Mouse (Mus musculus): ENCODE data around the gene Impad1. TPM values are rescaled to one million over a fixed set of nuclear protein-coding genes. Genes with fewer than 3 reads are reported as not detected.
A peak's percentile ranks its signal among the peaks of the same experiment; 100 is the strongest.

Gene Impad1
- polyA plus RNA-seq, 1 experiment from 2014 or later, result 60.6 TPM

DNA sequence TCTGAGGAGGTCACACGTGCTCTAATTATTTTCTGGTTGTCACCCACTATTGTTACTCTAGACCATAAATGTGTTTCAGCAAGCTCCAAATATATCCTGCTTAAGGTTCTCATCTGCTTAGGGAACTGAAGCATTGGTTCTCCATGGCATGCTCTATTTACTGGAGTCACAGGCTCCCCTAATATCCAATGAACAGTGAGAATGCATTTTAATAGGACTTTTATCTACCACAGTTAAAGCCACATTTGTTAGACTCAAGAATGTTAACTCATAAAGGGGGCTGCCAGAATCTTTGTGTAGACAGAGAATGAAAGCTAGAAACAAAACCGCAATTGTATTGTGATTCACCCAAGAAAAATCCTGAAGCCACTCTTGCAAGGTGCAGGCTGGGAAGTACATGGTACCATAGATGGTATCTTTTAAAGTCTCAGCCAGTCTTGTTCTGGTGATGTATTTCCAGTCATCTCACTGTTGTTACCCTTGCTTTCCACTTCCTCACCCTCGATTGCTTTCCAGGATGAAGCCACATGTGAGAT, 66.8 kb downstream of the Impad1 start:
- Histone ChIP-seq H3K27me3 (ENCODE audit: control insufficient read depth, insufficient read depth, low read length) (no peaks in the 10 kb centered on the region), H3K9me3 (ENCODE audit: control insufficient read depth, low read depth, low read length) (no peaks in the 10 kb centered on the region), H3K4me1 (ENCODE audit: control insufficient read depth, insufficient read depth, low read length) (no peaks in the 10 kb centered on the region), H3K27ac (ENCODE audit: low read length) (no peak overlapping the region), H3K4me3 (ENCODE audit: low read depth, low read length) (no peak overlapping the region), H3K9ac (replicated peaks; ENCODE audit: low read depth, low read length) (no peak overlapping the region), H3K36me3 (ENCODE audit: control insufficient read depth, insufficient read depth, low read length) (no peaks in the 10 kb centered on the region), H3K4me2 (replicated peaks; ENCODE audit: low read depth, low read length) (no peak overlapping the region)
- ATAC-seq (ENCODE audit: insufficient number of reproducible peaks, insufficient read depth, low FRiP score, low read depth), result no peak
- 88% methylated on average over 3 of the region's 3 CpGs for WGBS

DNA sequence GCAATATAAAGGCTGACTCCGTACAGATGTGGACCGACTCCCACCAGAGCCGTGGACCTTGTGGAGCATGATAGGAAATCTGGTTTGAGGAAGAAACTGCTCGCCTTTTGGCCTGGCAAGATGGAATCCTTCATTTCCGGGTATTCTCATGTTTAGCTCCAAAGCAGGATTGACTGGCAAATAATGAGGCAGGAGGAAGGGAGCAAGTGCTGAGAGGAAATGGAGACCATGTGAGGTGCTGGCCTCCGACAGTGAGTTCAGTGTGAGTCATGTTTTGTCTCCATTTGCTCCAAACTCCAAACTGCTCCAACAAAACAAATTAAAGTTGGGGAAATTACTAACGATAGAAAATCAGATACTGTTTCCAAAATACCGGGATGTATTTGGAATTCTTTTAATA, 69.3 kb downstream of the Impad1 start:
- H3K27me3 ChIP-seq (ENCODE audit: control insufficient read depth, insufficient read depth, low read length), result no peaks in the 10 kb centered on the region
- no peak overlapping the region for H3K4me3 ChIP-seq (ENCODE audit: low read depth, low read length)
- no peak for ATAC-seq (ENCODE audit: insufficient number of reproducible peaks, insufficient read depth, low FRiP score, low read depth)
- no peak overlapping the region for H3K27ac ChIP-seq (ENCODE audit: low read length)
- no peaks in the 10 kb centered on the region for H3K4me1 ChIP-seq (ENCODE audit: control insufficient read depth, insufficient read depth, low read length)
- no peak overlapping the region for H3K4me2 ChIP-seq (replicated peaks; ENCODE audit: low read depth, low read length)
- no peaks in the 10 kb centered on the region for H3K9me3 ChIP-seq (ENCODE audit: control insufficient read depth, low read depth, low read length)
- 71% methylated on average over 8 of the region's 8 CpGs for WGBS
- no peak overlapping the region for H3K9ac ChIP-seq (replicated peaks; ENCODE audit: low read depth, low read length)
- no peaks in the 10 kb centered on the region for H3K36me3 ChIP-seq (ENCODE audit: control insufficient read depth, insufficient read depth, low read length)

- no peak overlapping the region for H3K4me2 ChIP-seq (replicated peaks; ENCODE audit: low read depth, low read length)
- H3K4me3 ChIP-seq (ENCODE audit: low read depth, low read length), result no peak overlapping the region
- H3K9ac ChIP-seq (replicated peaks; ENCODE audit: low read depth, low read length), result no peak overlapping the region
- H3K4me1 ChIP-seq (ENCODE audit: control insufficient read depth, insufficient read depth, low read length), result no peaks in the 10 kb centered on the region
- no peak for ATAC-seq (ENCODE audit: insufficient number of reproducible peaks, insufficient read depth, low FRiP score, low read depth)
- no peaks in the 10 kb centered on the region for H3K36me3 ChIP-seq (ENCODE audit: control insufficient read depth, insufficient read depth, low read length)
- no peaks in the 10 kb centered on the region for H3K9me3 ChIP-seq (ENCODE audit: control insufficient read depth, low read depth, low read length)
- 53% methylated on average over 1 of the region's 1 CpGs for WGBS
- H3K27me3 ChIP-seq (ENCODE audit: control insufficient read depth, insufficient read depth, low read length), result no peaks in the 10 kb centered on the region
- no peak overlapping the region for H3K27ac ChIP-seq (ENCODE audit: low read length)
These were observed 71.1 kb downstream of the Impad1 start for GRCm38 (mm10) chr4:4722081-4722480.

DNA sequence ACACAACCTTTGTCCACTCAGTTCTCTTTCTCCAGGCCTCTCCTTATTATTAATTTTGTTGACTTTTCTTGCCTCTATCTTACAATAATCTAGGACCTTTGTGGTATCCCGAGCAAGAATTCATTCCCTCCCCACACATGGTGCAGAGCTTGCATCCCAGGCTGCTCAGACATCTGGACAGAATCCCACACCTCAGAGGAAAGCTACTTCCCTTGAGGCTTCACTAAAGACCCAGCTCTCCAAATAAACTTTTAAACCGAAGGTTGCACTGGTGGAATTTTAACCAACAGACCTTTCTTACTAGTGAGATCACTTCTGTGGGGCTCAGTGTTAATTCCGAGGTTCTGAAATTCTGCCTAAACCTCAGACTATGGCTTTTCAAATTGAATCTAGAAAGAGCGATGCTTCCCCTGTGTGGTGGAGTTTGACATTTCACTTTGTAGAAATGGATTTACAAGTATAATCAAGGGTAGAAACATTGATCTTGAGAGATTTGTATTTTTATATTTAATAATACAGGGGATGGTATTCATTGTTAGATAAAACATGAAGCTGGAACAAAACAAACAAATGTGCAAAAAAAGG, 75.3 kb downstream of the Impad1 start:
- Histone ChIP-seq H3K4me2 (replicated peaks; ENCODE audit: low read depth, low read length) (no peak overlapping the region), H3K4me1 (ENCODE audit: control insufficient read depth, insufficient read depth, low read length) (no peaks in the 10 kb centered on the region), H3K9me3 (ENCODE audit: control insufficient read depth, low read depth, low read length) (no peaks in the 10 kb centered on the region), H3K27ac (ENCODE audit: low read length) (no peak overlapping the region), H3K36me3 (ENCODE audit: control insufficient read depth, insufficient read depth, low read length) (no peaks in the 10 kb centered on the region), H3K9ac (replicated peaks; ENCODE audit: low read depth, low read length) (no peak overlapping the region), H3K4me3 (ENCODE audit: low read depth, low read length) (no peak overlapping the region), H3K27me3 (ENCODE audit: control insufficient read depth, insufficient read depth, low read length) (no peaks in the 10 kb centered on the region)
- ATAC-seq (ENCODE audit: insufficient number of reproducible peaks, insufficient read depth, low FRiP score, low read depth), result peak; percentile 37; the same call in 1 of the 2 replicates
- 41% methylated on average over 4 of the region's 4 CpGs for WGBS
